Mouse (Mus musculus): ENCODE measurements around the gene Fcrl6. TPM values are rescaled to one million over a fixed set of nuclear protein-coding genes. Genes with fewer than 3 reads are reported as not detected.

Fcrl6 gene
- total RNA-seq, 2 experiments from 2014 or later, result not detected

DNA sequence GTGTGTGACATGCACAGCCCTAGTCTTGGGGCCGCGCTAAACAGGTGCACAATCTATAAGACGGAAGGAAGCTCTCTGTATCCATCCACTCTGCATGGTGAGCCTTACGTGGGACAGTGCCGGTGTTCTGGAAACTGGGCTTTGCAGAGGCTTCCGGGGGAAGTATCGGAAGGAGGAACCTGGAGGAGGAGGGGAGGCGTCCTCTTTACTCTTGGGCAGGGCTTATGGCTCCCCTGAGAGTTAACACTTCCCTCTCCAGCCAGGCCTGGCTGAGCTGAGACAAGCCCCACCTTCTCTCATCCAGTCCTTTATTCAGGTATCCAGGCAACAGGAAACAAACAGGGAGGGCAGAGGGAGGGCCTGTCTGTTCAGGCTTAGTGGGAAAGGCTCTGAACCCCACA, 51.8 kb downstream of the Fcrl6 start:
- intact Hi-C loops (cut with DNase I), result no loop called here
- DNase-seq, result peak in 1 of 2 experiments; percentile 13

DNA sequence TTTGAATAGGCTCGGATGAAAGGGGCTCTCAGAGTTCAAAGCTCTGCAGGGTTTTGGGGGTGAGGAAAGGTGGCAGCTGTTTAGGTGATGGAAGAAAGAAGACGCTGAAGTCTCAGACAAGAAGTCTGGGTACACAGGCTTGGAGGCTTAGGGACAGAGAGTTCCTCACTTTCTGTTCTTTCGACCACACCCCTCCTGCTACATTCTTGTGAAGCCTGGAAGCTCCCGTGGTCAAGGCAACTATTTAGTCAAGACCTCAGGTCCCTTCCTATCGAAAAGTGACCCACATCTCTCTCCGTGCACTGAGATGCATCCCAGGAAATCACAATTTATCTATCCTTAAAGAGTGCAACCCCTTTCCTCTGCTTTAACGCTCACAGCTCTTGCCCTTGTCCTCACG, 52.6 kb downstream of the Fcrl6 start:
- intact Hi-C loops (cut with DNase I), result no loop called here
- DNase-seq, result no peak

DNA sequence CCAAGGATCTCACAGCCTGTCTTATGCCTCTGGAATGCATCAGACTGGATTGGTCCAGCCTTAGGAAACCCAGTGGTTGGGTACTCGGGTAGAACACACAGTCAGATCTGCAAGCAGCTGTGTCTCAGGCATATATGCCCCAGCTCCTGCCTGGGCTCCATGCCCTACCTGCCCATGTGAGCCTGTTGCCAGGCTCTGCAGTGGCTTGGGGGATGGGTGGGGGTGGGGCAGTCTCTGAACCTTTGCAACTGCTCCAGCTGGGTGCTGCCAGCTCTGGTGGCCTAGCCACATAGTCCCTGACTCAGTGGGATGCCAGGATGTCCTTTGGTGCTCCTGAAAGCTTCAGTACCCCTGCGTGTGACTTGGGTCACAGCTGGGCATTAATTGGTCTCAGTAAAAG, 53.0 kb downstream of the Fcrl6 start:
- intact Hi-C loops (cut with DNase I), result no loop called here

DNA sequence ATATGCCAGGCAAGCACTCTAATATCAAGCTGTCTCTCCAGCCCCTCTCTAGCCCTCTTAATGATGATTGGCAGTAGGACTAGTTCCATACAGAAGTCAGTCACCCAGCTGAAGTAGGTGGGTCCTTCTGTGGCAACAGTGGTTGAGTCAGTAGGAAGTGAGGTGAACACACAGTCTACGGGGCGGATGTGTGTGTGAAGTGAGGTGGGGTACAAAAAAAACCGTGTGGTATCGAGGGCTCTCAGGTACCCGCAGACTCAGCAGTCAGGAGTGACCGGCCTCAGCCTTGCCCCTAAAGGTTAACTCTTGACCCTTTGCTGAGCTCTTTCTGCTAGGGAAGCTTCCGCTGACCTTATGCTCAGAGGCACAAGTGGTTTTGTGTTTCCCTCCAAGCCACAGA, 53.9 kb downstream of the Fcrl6 start:
- intact Hi-C loops (cut with DNase I), result no loop called here
- DNase-seq, result no peak

More for the DNA sequence above, 53.0 kb downstream of the Fcrl6 start:
- no peak for DNase-seq

Other genes with a start within 250 kb of the Fcrl6 start
- 1 to 10 TPM; 3.3 to 4.0 TPM for gene Pigm, start 226.0 kb downstream of the Fcrl6 start, total RNA-seq (2021)
- gene Slamf9, start 127.2 kb downstream of the Fcrl6 start, total RNA-seq (2021), result under 1 TPM; 0.20 to 0.33 TPM
- under 1 TPM; 0.36 to 0.59 TPM for gene Igsf9, start 120.8 kb downstream of the Fcrl6 start, total RNA-seq (2021)
- 10 to 100 TPM; 20.4 to 23.5 TPM for gene Tagln2, start 102.5 kb downstream of the Fcrl6 start, total RNA-seq (2021)
- under 1 TPM in 1 of 2 experiments, not detected in 1; 0.33 TPM for gene Cfap45, start 81.8 kb downstream of the Fcrl6 start, total RNA-seq (2021)
- gene Vsig8, start 46.6 kb downstream of the Fcrl6 start, total RNA-seq (2021), result not detected
- gene Slamf8, start 12.0 kb downstream of the Fcrl6 start, total RNA-seq (2021), result not detected
- gene Dusp23, start 30.4 kb upstream of the Fcrl6 start, total RNA-seq (2021), result 10 to 100 TPM; 30.8 to 31.8 TPM
- gene Crp, start 95.5 kb upstream of the Fcrl6 start, total RNA-seq (2021), result under 1 TPM in 1 of 2 experiments, not detected in 1; 0.15 TPM

Data from gastrocnemius, postnatal 36 days (tissue).